Comparison of ENCODE assay signal across 11 mouse cellular contexts in the genomic region with DNA sequence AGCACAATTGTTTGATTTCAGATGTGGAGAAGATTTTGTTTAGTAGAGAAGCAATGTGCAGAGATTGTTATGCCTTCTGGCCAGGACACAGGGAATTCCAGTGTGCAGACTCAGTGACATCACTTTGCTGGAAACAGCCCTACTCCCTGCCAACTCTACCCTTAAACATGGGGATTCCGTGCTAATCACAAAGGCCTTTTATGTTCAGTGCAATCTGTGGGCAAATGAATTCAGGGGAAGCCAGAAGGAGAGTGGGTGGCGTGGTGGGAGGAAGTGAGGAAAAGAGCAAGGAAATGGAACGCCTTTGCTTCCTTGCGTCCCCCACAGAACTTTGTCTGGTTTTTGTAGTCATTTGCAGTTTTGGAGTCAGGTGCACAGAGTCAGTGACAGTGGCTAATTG. TPM values are rescaled to one million over a fixed set of nuclear protein-coding genes. Genes with fewer than 3 reads are reported as not detected.
DNase-seq lines count a peak whose midpoint lies in the region; ATAC-seq lines count a peak whose summit lies in the region.
"Had no signal": no experiment of that assay in that cellular context is flagged by ENCODE, and none has a peak within 500 bp of the region (broad histone marks: within the 10 kb centered on the region; RNA-seq: fewer than 3 reads in every experiment).

No protein-coding gene starts in this region.

- DNase-seq in forebrain, embryonic 14.5 days (ENCODE audit: low spot score) = peak; percentile 60
- DNase-seq in forebrain, embryonic 10.5 days (ENCODE audit: extremely low spot score, low spot score) = no peak
- DNase-seq in lung, postnatal 14 days = no peak
- peak; percentile 64 to 79 for DNase-seq in layer of hippocampus, postnatal 36 days
- peak; percentile 65 to 80 for DNase-seq in right cerebral cortex, postnatal 36 days (ENCODE audit: low spot score in 2 of 2)
- DNase-seq in cerebellum, adult 11-12 months = no peak
- no peak for DNase-seq in T-cell, adult 2 months (ENCODE audit: low spot score)

- peak; percentile 40; the same call in 1 of the 2 replicates for ATAC-seq in forebrain, embryonic 14.5 days
- ATAC-seq in lung, embryonic 16.5 days (ENCODE audit: low read depth) = peak; percentile 52; the same call in 1 of the 2 replicates
- ATAC-seq: Patski had no signal

- H3K4me1 ChIP-seq in forebrain, embryonic 14.5 days (ENCODE audit: control insufficient read depth, insufficient read depth, low read length) = peaks cover 9% of the 10 kb centered on the region; the same call in 1 of the 2 replicates
- peaks cover 10% of the 10 kb centered on the region for H3K4me1 ChIP-seq in forebrain, embryonic 10.5 days
- 0 out of 2 replicates have a peak, but pooled peaks cover 4% of the 10 kb centered on the region for H3K4me1 ChIP-seq in lung, embryonic 16.5 days (replicated peaks; ENCODE audit: control insufficient read depth, insufficient read depth, low read length)
- H3K4me1 ChIP-seq: limb, embryonic 15.5 days had no signal

- no peak overlapping the region for H3K4me2 ChIP-seq in forebrain, embryonic 14.5 days (ENCODE audit: low read length)
- no peak overlapping the region for H3K4me2 ChIP-seq in lung, embryonic 16.5 days (ENCODE audit: low read depth, low read length)
- H3K4me2 ChIP-seq: limb, embryonic 15.5 days had no signal

- no peak overlapping the region for H3K9ac ChIP-seq in forebrain, embryonic 14.5 days (ENCODE audit: low read length)
- H3K9ac ChIP-seq in lung, embryonic 16.5 days (ENCODE audit: low read length) = no peak overlapping the region
- H3K9ac ChIP-seq: limb, embryonic 15.5 days had no signal

- WGBS in forebrain, embryonic 14.5 days = 33% methylated on average over 4 of the region's 4 CpGs
- WGBS in forebrain, embryonic 10.5 days = 77% methylated on average over 4 of the region's 4 CpGs
- 47% methylated on average over 4 of the region's 4 CpGs for WGBS in lung, embryonic 16.5 days

- no peak overlapping the region for H3K27ac ChIP-seq in forebrain, embryonic 14.5 days (ENCODE audit: low read depth, low read length)
- no peak overlapping the region for H3K27ac ChIP-seq in forebrain, embryonic 10.5 days
- no peak overlapping the region for H3K27ac ChIP-seq in lung, embryonic 16.5 days (ENCODE audit: low read length)
- H3K27ac ChIP-seq: limb, embryonic 15.5 days had no signal

- H3K36me3 ChIP-seq in forebrain, embryonic 14.5 days (ENCODE audit: control insufficient read depth, insufficient read depth, low read length) = no peaks in the 10 kb centered on the region
- no peaks in the 10 kb centered on the region for H3K36me3 ChIP-seq in forebrain, embryonic 10.5 days (replicated peaks)
- H3K36me3 ChIP-seq in lung, embryonic 16.5 days (ENCODE audit: control insufficient read depth, insufficient read depth, low read length) = no peaks in the 10 kb centered on the region
- H3K36me3 ChIP-seq: limb, embryonic 15.5 days had no signal

- no peaks in the 10 kb centered on the region for H3K27me3 ChIP-seq in forebrain, embryonic 14.5 days (replicated peaks; ENCODE audit: control insufficient read depth, insufficient read depth, low read length)
- no peaks in the 10 kb centered on the region for H3K27me3 ChIP-seq in forebrain, embryonic 10.5 days (ENCODE audit: poor library complexity, severe bottlenecking)
- no peaks in the 10 kb centered on the region for H3K27me3 ChIP-seq in lung, embryonic 16.5 days (ENCODE audit: control insufficient read depth, insufficient read depth, low read depth, low read length)
- H3K27me3 ChIP-seq: limb, embryonic 15.5 days had no signal

- H3K4me3 ChIP-seq in forebrain, embryonic 14.5 days (ENCODE audit: low read depth, low read length) = no peak overlapping the region
- H3K4me3 ChIP-seq in forebrain, embryonic 10.5 days = no peak overlapping the region
- no peak overlapping the region for H3K4me3 ChIP-seq in lung, embryonic 16.5 days (ENCODE audit: low read length)
- H3K4me3 ChIP-seq: limb, embryonic 15.5 days; myocyte had no signal

- H3K9me3 ChIP-seq in forebrain, embryonic 14.5 days (replicated peaks; ENCODE audit: control insufficient read depth, low read length) = no peaks in the 10 kb centered on the region
- no peaks in the 10 kb centered on the region for H3K9me3 ChIP-seq in forebrain, embryonic 10.5 days
- no peaks in the 10 kb centered on the region for H3K9me3 ChIP-seq in lung, embryonic 16.5 days (ENCODE audit: control insufficient read depth, low read length)
- H3K9me3 ChIP-seq: limb, embryonic 15.5 days had no signal

RNA-seq across cellular contexts. Expression of a gene that starts 46.1 kb away (rescaled TPM):
- 0.15 and 0.26 TPM in 2 replicates for polyA plus RNA-seq in forebrain, embryonic 14.5 days (2014; fragmentation: Nextera tagmentation; extraction: Ambion mirVana)
- 0.05 and 0.06 TPM in 2 replicates for polyA plus RNA-seq in forebrain, embryonic 10.5 days (2016; fragmentation: Nextera tagmentation; extraction: Ambion mirVana)
- polyA plus RNA-seq in lung, embryonic 16.5 days (2015; fragmentation: Nextera tagmentation; extraction: Ambion mirVana) = 0.28 TPM in 1 of 2 replicates, not detected in the other
- under 1 TPM; 0.15 to 0.40 TPM for total RNA-seq in layer of hippocampus, postnatal 36 days (2021)
- polyA plus RNA-seq: myocyte, Patski had no signal

Comparison
In these comparisons a context has a peak if more than half of its experiments do, and no peak if none do; other contexts are left out.
1. DNase-seq: peak in forebrain, embryonic 14.5 days (single experiment), layer of hippocampus, postnatal 36 days (2 of 2) and right cerebral cortex, postnatal 36 days (2 of 2); none in forebrain, embryonic 10.5 days (single experiment), lung, postnatal 14 days (single experiment), cerebellum, adult 11-12 months (single experiment) and T-cell, adult 2 months (single experiment).